Mouse (Mus musculus) ES-E14 (cell line): ENCODE data around the gene Cyba. TPM values are rescaled to one million over a fixed set of nuclear protein-coding genes. Genes with fewer than 3 reads are reported as not detected.

Experiments
- DNase-seq: peaks from one replicate; pipeline ENCODE4 v3.0.0-alpha.2; 2013; ENCODE audit warnings: low read depth, low spot score
- H3K27ac ChIP-seq: 2 replicates; pipeline ENCODE4 v1.5.1; 2012; ENCODE audit warnings: low read depth, mild to moderate bottlenecking, low read length, moderate library complexity, mixed read lengths; ENCODE audit not compliant: poor library complexity, insufficient read depth, severe bottlenecking
- H3K36me3 ChIP-seq: 2 replicates; pipeline ENCODE4 v1.6.1; 2012; ENCODE audit warnings: mild to moderate bottlenecking, low read length, moderate library complexity, mixed read lengths; ENCODE audit not compliant: control insufficient read depth, poor library complexity, insufficient read depth, severe bottlenecking
- H3K4me1 ChIP-seq, 2 experiments: fragments of 150-350 bp in 1 of 2; sonication (generic) in 1 of 2; 2 replicates each; pipeline ENCODE4 v1.6.1; 2012; ENCODE audit warnings: low read length in 2 of 2, mild to moderate bottlenecking in 1 of 2, mixed read lengths in 1 of 2; ENCODE audit not compliant: control insufficient read depth in 2 of 2, insufficient read depth in 2 of 2, poor library complexity in 1 of 2
- H3K4me3 ChIP-seq, 2 experiments: fragments of 150-350 bp in 1 of 2; sonication (generic) in 1 of 2; 2 replicates each; pipeline ENCODE4 v1.5.1; 2012; ENCODE audit warnings: low read length in 2 of 2, low read depth in 1 of 2, mild to moderate bottlenecking in 1 of 2, mixed read lengths in 1 of 2; ENCODE audit not compliant: insufficient read depth in 1 of 2, poor library complexity in 1 of 2, severe bottlenecking in 1 of 2
- H3K9ac ChIP-seq: 2 replicates; pipeline ENCODE4 v1.6.1; 2012; ENCODE audit warnings: low read depth, mild to moderate bottlenecking, low read length, mixed read lengths; ENCODE audit not compliant: poor library complexity, insufficient read depth, severe bottlenecking
- H3K9me3 ChIP-seq: fragments of 150-350 bp; sonication (generic); 2 replicates; pipeline ENCODE4 v1.6.1; 2012; ENCODE audit warnings: low read depth, mild to moderate bottlenecking, low read length; ENCODE audit not compliant: control insufficient read depth, insufficient read depth
- CHD2 ChIP-seq: IDR thresholded peaks from 2 replicates; pipeline ENCODE4 v1.6.1; 2014; ENCODE audit warnings: mild to moderate bottlenecking, low read depth, low read length, inconsistent platforms
- HCFC1 ChIP-seq: IDR thresholded peaks from 2 replicates; pipeline ENCODE4 v1.6.1; 2012; ENCODE audit warnings: low read length, inconsistent platforms, borderline replicate concordance; ENCODE audit not compliant: insufficient read depth
- MAFK ChIP-seq: IDR thresholded peaks from 2 replicates; pipeline ENCODE4 v1.6.1; 2014; ENCODE audit warnings: mild to moderate bottlenecking, low read depth, low read length, inconsistent platforms; ENCODE audit not compliant: insufficient read depth
- ZC3H11A ChIP-seq: IDR thresholded peaks from 2 replicates; pipeline ENCODE4 v1.6.1; 2012; ENCODE audit warnings: low read depth, mild to moderate bottlenecking, inconsistent platforms, low read length, borderline replicate concordance
- ZNF384 ChIP-seq: IDR thresholded peaks from 2 replicates; pipeline ENCODE4 v1.6.1; 2012; ENCODE audit warnings: low read depth, low read length, inconsistent platforms
- in situ Hi-C, 2 experiments: fragments of 600-800 bp; cut with MboI; formaldehyde crosslinking; loops; one replicate each; pipeline ENCODE4 v1.15.1; 2025; ENCODE audit warnings: low sequenced_read_pairs in 2 of 2, inconsistent platforms in 1 of 2; ENCODE audit not compliant: unreplicated experiment in 2 of 2
- total RNA-seq: library from RNA; depleted of rRNA; stranded (reverse); fragments of 300-350 nt; gene quantifications from 2 replicates; pipeline ENCODE4 v1.2.3, GENCODE M21; 2012

The Cyba gene
- total RNA-seq, 1 experiment, result 78.7 TPM

GRCm38 (mm10) chr8:122454409-122454808 lies 21.7 kb upstream of the Cyba start:
- H3K4me3 ChIP-seq, result no peak overlapping the region
- DNase-seq, result no peak
- no peak overlapping the region for H3K9ac ChIP-seq
- H3K9me3 ChIP-seq, result no peaks in the 10 kb centered on the region
- in situ Hi-C loops, result no loop called here
- no peak overlapping the region for H3K27ac ChIP-seq
- peaks cover 4% of the 10 kb centered on the region; the same call in 1 of the 2 replicates for H3K36me3 ChIP-seq
- TF ChIP-seq CHD2, result no peak
- TF ChIP-seq ZC3H11A, result no peak
- no peak for TF ChIP-seq MAFK
- TF ChIP-seq ZNF384, result no peak
- TF ChIP-seq HCFC1, result no peak
- H3K4me1 ChIP-seq, result no peaks in the 10 kb centered on the region; a peak in 1 of 4 replicates

- Histone ChIP-seq H3K9ac (no peak overlapping the region), H3K9me3 (no peaks in the 10 kb centered on the region), H3K36me3 (peaks cover 4% of the 10 kb centered on the region; the same call in 1 of the 2 replicates), H3K4me1 (no peaks in the 10 kb centered on the region; a peak in 1 of 4 replicates), H3K4me3 (no peak overlapping the region), H3K27ac (no peak overlapping the region)
- DNase-seq, result no peak
- in situ Hi-C loops, result no loop called here
- TF ChIP-seq MAFK (no peak), HCFC1 (no peak), CHD2 (no peak), ZNF384 (no peak), ZC3H11A (no peak)
These were observed 19.4 kb upstream of the Cyba start for GRCm38 (mm10) chr8:122452154-122452553.

GRCm38 (mm10) chr8:122451161-122451703 lies 18.5 kb upstream of the Cyba start:
- H3K4me3 ChIP-seq, result no peak overlapping the region
- TF ChIP-seq ZNF384, result no peak
- no peak for TF ChIP-seq HCFC1
- TF ChIP-seq CHD2, result no peak
- TF ChIP-seq ZC3H11A, result no peak
- H3K9me3 ChIP-seq, result no peaks in the 10 kb centered on the region
- in situ Hi-C loops, result no loop called here
- H3K27ac ChIP-seq, result no peak overlapping the region
- H3K4me1 ChIP-seq, result no peaks in the 10 kb centered on the region; a peak in 1 of 4 replicates
- H3K9ac ChIP-seq, result no peak overlapping the region
- peaks cover 3% of the 10 kb centered on the region; the same call in 1 of the 2 replicates for H3K36me3 ChIP-seq
- DNase-seq, result no peak

GRCm38 (mm10) chr8:122445203-122445602 lies 12.5 kb upstream of the Cyba start:
- H3K9ac ChIP-seq, result no peak overlapping the region
- H3K4me1 ChIP-seq, result peaks cover 0 to 5% of the 10 kb centered on the region in 2 experiments; a peak in 1 of 4 replicates
- no peak for TF ChIP-seq ZC3H11A
- no peaks in the 10 kb centered on the region for H3K36me3 ChIP-seq
- H3K27ac ChIP-seq, result no peak overlapping the region
- no peak for DNase-seq
- H3K4me3 ChIP-seq, result no peak overlapping the region
- in situ Hi-C loops, result no loop called here
- no peaks in the 10 kb centered on the region for H3K9me3 ChIP-seq
